Mouse (Mus musculus) forebrain, embryonic 14.5 days (tissue): ENCODE measurements around the gene Taf3. TPM values are rescaled to one million over a fixed set of nuclear protein-coding genes. Genes with fewer than 3 reads are reported as not detected.

Experiments
- ATAC-seq: fragments of 200-750 bp; cut with Nextera tagmentation; 2 replicates; pipeline ENCODE4 v1.8.0; 2017; ENCODE audit warnings: mild to moderate bottlenecking, moderate library complexity
- DNase-seq: peaks from one replicate; pipeline ENCODE4 v3.0.0-alpha.2; 2015; ENCODE audit warnings: low spot score
- H3K27ac ChIP-seq: fragments of 300-500 bp; sonication (generic); 2 replicates; pipeline ENCODE4 v1.5.1; 2014; ENCODE audit warnings: low read depth, mild to moderate bottlenecking, control low read depth, low read length, moderate library complexity
- H3K27me3 ChIP-seq: fragments of 300-500 bp; sonication (generic); replicated peaks from 2 replicates; pipeline ENCODE4 v1.6.1; 2014; ENCODE audit warnings: low read length, control low read depth, mixed read lengths; ENCODE audit not compliant: control insufficient read depth, insufficient read depth
- H3K36me3 ChIP-seq: fragments of 300-500 bp; sonication (generic); 2 replicates; pipeline ENCODE4 v1.6.1; 2014; ENCODE audit warnings: low read length, control low read depth; ENCODE audit not compliant: control insufficient read depth, insufficient read depth
- H3K4me1 ChIP-seq: fragments of 300-500 bp; sonication (generic); 2 replicates; pipeline ENCODE4 v1.6.1; 2014; ENCODE audit warnings: antibody characterized with exemption, low read length, control low read depth; ENCODE audit not compliant: control insufficient read depth, insufficient read depth
- H3K4me2 ChIP-seq: fragments of 300-500 bp; sonication (generic); 2 replicates; pipeline ENCODE4 v1.6.1; 2014; ENCODE audit warnings: mild to moderate bottlenecking, control low read depth, low read length
- H3K4me3 ChIP-seq: fragments of 300-500 bp; sonication (generic); 2 replicates; pipeline ENCODE4 v1.5.1; 2014; ENCODE audit warnings: low read depth, low read length, control low read depth
- H3K9ac ChIP-seq: fragments of 300-500 bp; sonication (generic); 2 replicates; pipeline ENCODE4 v1.6.1; 2014; ENCODE audit warnings: mild to moderate bottlenecking, low read length, control low read depth, moderate library complexity
- H3K9me3 ChIP-seq: fragments of 300-500 bp; sonication (generic); replicated peaks from 2 replicates; pipeline ENCODE4 v1.6.1; 2016; ENCODE audit warnings: low read length, control low read depth, mixed read lengths; ENCODE audit not compliant: control insufficient read depth
- WGBS: fragments of 180-500 bp; shearing (Covaris S2); extraction: QIAGEN DNeasy Blood & Tissue Kit; methylation state at CpG from one replicate; pipeline ENCODE4 v1.1.7; 2014; 5-methylcytosine and 5-hydroxymethylcytosine counted together
- polyA plus RNA-seq: library from polyadenylated mRNA; unstranded; fragments of >200 nt; fragmentation: Nextera tagmentation; extraction: Ambion mirVana; gene quantifications from 2 replicates; pipeline ENCODE4 v1.2.1, GENCODE M21; 2014

The Taf3 gene
- polyA plus RNA-seq, 1 experiment from 2014 or later: 10.9 TPM

DNA sequence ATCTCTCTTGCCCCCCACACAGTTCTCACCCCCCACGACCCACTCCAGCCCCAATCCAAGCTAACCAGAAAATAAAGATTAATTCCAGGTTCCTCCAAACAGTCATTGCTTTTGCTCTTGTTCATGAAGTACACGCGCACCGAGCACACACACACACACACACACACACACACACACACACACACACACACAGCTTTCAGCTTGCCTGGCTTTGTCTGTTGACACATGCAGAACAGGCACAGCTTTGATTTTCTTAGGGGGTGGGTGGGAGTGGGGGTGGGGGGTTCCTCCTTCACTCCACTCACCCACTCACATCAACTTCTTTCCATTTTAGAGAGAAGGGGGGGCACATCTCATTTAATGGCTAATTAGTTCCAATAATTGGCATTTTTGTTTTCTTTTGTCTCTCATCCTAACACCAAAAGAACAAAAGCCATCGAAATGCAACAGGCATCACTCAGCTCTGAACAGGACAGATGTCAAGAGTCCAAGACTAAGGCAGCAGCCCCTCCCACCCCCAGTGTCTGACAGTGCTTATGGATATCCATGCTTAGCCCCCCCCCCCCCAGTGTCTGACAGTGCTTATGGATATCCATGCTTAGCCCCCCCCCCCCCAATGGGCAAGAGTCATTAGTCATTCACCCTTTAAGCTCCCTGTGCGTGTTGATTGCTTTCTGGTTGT is 155.0 kb downstream of the Taf3 start:
- Histone ChIP-seq H3K36me3 (no peaks in the 10 kb centered on the region), H3K27ac (no peak overlapping the region), H3K9me3 (no peaks in the 10 kb centered on the region), H3K27me3 (peaks cover 85% of the 10 kb centered on the region), H3K4me1 (no peaks in the 10 kb centered on the region), H3K4me2 (no peak overlapping the region), H3K4me3 (no peak overlapping the region), H3K9ac (no peak overlapping the region)
- no peak for DNase-seq
- ATAC-seq: peak; percentile 40; the same call in 1 of the 2 replicates
- 0% methylated on average over 6 of the region's 6 CpGs for whole genome bisulfite sequencing

- WGBS: 3% methylated on average over 7 of the region's 7 CpGs
- H3K27ac ChIP-seq: no peak overlapping the region
- no peaks in the 10 kb centered on the region for H3K4me1 ChIP-seq
- H3K9me3 ChIP-seq: no peaks in the 10 kb centered on the region
- H3K9ac ChIP-seq: no peak overlapping the region
- peaks cover 84% of the 10 kb centered on the region for H3K27me3 ChIP-seq
- no peak for ATAC-seq
- no peak overlapping the region for H3K4me3 ChIP-seq
- DNase-seq: no peak
- no peaks in the 10 kb centered on the region for H3K36me3 ChIP-seq
- no peak overlapping the region for H3K4me2 ChIP-seq
These were observed 155.9 kb downstream of the Taf3 start for GRCm38 (mm10) chr2:9892541-9892940.

DNA sequence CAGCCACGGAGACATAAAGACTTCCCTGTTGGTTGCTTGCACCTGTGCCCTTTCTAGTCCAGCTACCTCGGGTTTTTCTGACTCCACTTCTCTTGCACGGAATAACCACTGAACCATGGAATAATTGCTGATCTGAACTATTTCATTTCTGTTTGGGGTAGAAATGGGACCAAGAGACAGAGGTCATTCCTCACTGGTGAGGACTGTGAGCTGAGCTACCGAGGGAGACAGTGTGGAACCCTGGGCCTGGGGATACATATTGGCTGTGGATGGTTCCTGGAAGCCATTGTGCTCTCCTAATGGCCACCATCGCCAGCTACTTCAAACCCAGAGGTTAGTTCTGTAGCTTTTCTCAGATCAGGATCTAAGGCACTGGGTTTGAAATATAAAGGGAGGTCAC is 157.5 kb downstream of the Taf3 start:
- no peak overlapping the region for H3K27ac ChIP-seq
- no peaks in the 10 kb centered on the region for H3K36me3 ChIP-seq
- no peaks in the 10 kb centered on the region for H3K4me1 ChIP-seq
- DNase-seq (no peak), ATAC-seq (no peak)
- H3K9ac ChIP-seq: no peak overlapping the region
- peaks cover 87% of the 10 kb centered on the region for H3K27me3 ChIP-seq
- 1% methylated on average over 5 of the region's 5 CpGs for WGBS
- H3K4me2 ChIP-seq: no peak overlapping the region
- no peak overlapping the region for H3K4me3 ChIP-seq
- H3K9me3 ChIP-seq: no peaks in the 10 kb centered on the region

DNA sequence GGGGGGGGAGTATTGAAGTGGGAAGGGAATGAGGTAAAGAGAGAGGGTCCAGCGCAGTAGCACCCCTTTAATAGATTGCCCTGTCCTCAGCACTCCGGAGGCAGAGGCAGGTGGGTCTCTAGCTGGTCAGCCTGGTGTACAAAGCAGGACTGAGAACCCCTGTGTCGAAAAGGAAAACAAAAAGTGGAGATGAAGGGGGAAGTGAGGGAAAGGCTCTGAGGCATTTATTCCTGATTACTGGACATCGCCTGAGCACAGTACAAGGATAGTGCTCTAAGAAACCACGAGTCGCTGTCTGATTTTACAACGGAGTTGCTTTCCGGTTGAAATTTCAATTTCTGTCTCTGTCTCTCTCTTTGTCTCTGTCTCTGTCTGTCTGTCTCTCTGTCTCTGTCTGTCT is 158.1 kb downstream of the Taf3 start:
- H3K4me1 ChIP-seq: no peaks in the 10 kb centered on the region
- peaks cover 88% of the 10 kb centered on the region for H3K27me3 ChIP-seq
- H3K4me3 ChIP-seq: no peak overlapping the region
- no peak overlapping the region for H3K4me2 ChIP-seq
- under 1% methylated on average over 8 of the region's 8 CpGs for WGBS
- H3K36me3 ChIP-seq: no peaks in the 10 kb centered on the region
- DNase-seq (no peak), ATAC-seq (no peak)
- H3K27ac ChIP-seq: no peak overlapping the region
- H3K9ac ChIP-seq: no peak overlapping the region
- H3K9me3 ChIP-seq: no peaks in the 10 kb centered on the region

DNA sequence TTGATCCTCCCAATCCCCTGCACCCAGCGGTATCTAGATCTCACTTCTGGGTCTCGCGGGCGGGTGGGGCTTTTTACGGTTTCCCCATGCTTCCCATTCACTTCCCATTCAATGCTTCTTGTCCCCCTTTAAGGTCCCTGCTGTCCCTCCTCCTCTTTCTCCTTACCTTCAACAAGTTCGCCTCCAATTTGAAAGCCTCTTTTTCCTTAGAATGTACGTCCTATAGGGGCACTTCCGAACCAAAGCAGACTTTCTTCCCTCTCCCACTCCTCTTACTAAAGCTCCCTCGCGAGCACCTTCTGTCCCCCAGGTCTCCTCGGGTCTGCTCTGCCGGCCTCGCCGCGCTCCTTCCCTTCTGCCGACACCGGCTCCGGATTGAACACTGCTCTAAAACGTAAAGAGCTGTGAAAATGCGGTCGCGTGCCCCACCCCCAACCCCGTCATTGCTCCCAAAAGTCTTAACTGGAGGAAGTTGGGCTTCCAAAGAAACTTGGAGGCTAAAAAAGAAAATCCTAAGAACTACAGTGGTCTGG is 158.7 kb downstream of the Taf3 start, which contains the start of gene Gata3:
Gene Gata3, minus strand, starts transcription at position 384 of the 533 bp plus-strand sequence.
- H3K4me3 ChIP-seq: 0 out of 2 replicates have a peak within 1 kb of the TSS, but pooled peaks have one; percentile 4
- H3K9me3 ChIP-seq: no peaks in the 10 kb centered on the region
- no peak for DNase-seq
- H3K27ac ChIP-seq: no peak within 1 kb of the TSS
- under 1% methylated on average over 23 of the region's 23 CpGs for WGBS
- peaks cover 87% of the 10 kb centered on the region for H3K27me3 ChIP-seq
- no peak for ATAC-seq
- H3K4me2 ChIP-seq: no peak within 1 kb of the TSS
- no peak within 1 kb of the TSS for H3K9ac ChIP-seq
- H3K4me1 ChIP-seq: no peaks in the 10 kb centered on the region
- H3K36me3 ChIP-seq: no peaks in the 10 kb centered on the region

DNA sequence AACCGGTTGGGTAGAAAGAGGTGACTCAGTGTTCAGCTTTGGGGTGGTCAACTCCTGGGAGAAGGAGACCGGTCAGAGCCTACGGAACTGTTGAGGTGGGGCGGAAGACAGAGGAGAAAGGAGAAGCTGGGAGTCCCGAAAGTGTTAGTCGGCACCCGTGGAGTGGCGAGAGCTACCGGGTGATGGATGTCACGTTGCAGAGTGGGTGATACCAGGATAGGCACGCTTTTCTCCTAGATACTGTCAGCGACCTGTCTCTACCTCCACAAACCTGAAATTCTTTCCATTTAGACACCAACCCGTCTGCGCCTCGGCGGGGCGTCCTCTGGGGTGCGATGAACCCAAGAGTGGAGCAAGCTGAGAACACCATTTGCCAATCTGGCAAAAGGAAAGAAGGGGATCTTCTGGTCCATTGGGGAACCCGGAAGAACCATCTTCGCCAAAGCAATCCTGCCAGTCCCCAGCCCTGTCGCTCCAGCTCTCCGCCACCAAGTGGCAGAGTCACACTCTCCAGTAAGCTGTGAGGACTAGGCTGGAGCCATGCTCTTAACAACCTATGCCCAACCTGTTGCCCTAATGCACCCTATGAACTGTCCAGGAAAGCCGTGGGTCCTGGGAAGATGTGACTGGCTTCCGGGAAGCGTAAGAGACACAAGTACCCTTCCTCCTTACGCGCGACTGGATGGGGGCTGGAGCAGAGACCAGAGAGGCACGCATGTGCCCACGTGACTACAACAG is 159.3 kb downstream of the Taf3 start, which contains the start of gene 9230102O04Rik:
Gene 9230102O04Rik, minus strand, starts transcription at position 628 of the 738 bp plus-strand sequence.
- Histone ChIP-seq H3K4me2 (no peak within 1 kb of the TSS), H3K9ac (no peak within 1 kb of the TSS), H3K36me3 (no peaks in the 10 kb centered on the region), H3K27ac (no peak within 1 kb of the TSS), H3K9me3 (no peaks in the 10 kb centered on the region), H3K27me3 (peaks cover 87% of the 10 kb centered on the region), H3K4me3 (0 out of 2 replicates have a peak within 1 kb of the TSS, but pooled peaks have one; percentile 4), H3K4me1 (no peaks in the 10 kb centered on the region)
- peak; percentile 49; the same call in 1 of the 2 replicates for ATAC-seq
- under 1% methylated on average over 30 of the region's 30 CpGs for WGBS
- DNase-seq: no peak

- peaks cover 87% of the 10 kb centered on the region for H3K27me3 ChIP-seq
- H3K4me2 ChIP-seq: no peak overlapping the region
- H3K9ac ChIP-seq: no peak overlapping the region
- WGBS: 0% methylated on average over 7 of the region's 7 CpGs
- DNase-seq: no peak
- no peak overlapping the region for H3K4me3 ChIP-seq
- no peak for ATAC-seq
- no peaks in the 10 kb centered on the region for H3K4me1 ChIP-seq
- no peaks in the 10 kb centered on the region for H3K36me3 ChIP-seq
- no peaks in the 10 kb centered on the region for H3K9me3 ChIP-seq
- no peak overlapping the region for H3K27ac ChIP-seq
These were observed 160.8 kb downstream of the Taf3 start for GRCm38 (mm10) chr2:9887636-9888035.

GRCm38 (mm10) chr2:9886921-9887610 is 161.3 kb downstream of the Taf3 start:
- Histone ChIP-seq H3K9me3 (no peaks in the 10 kb centered on the region), H3K4me1 (no peaks in the 10 kb centered on the region), H3K27ac (no peak overlapping the region), H3K36me3 (no peaks in the 10 kb centered on the region), H3K4me3 (no peak overlapping the region), H3K27me3 (peaks cover 88% of the 10 kb centered on the region), H3K4me2 (no peak overlapping the region), H3K9ac (no peak overlapping the region)
- ATAC-seq (no peak), DNase-seq (no peak)
- 5% methylated on average over 7 of the region's 7 CpGs for WGBS
